Mouse (Mus musculus) brown adipose tissue, adult 24 weeks (tissue): ENCODE results near the gene Ccdc163. TPM values are rescaled to one million over a fixed set of nuclear protein-coding genes. Genes with fewer than 3 reads are reported as not detected.

ENCODE experiments used
- H3K27ac ChIP-seq: fragments of 200-500 bp; replicated peaks from 2 replicates; pipeline ENCODE4 v1.5.1; 2012; ENCODE audit warnings: low read depth, mild to moderate bottlenecking, low read length
- H3K4me1 ChIP-seq: fragments of 200-500 bp; 2 replicates; pipeline ENCODE4 v1.6.1; 2012; ENCODE audit warnings: low read length, mixed read lengths; ENCODE audit not compliant: control insufficient read depth, insufficient read depth, insufficient read length
- H3K4me3 ChIP-seq: fragments of 200-500 bp; 2 replicates; pipeline ENCODE4 v1.5.1; 2012; ENCODE audit warnings: low read depth, mild to moderate bottlenecking, low read length, moderate library complexity; ENCODE audit not compliant: insufficient read depth
- polyA plus RNA-seq: library from polyadenylated mRNA; stranded (reverse); fragments of >200 nt; gene quantifications from 2 replicates; pipeline ENCODE4 v1.2.4, GENCODE M21; 2012; ENCODE audit not compliant: missing spikeins, insufficient read depth, insufficient read length

Ccdc163 gene
- polyA plus RNA-seq, 1 experiment = 12.3 TPM

- Histone ChIP-seq H3K4me1 (peaks cover 5% of the 10 kb centered on the region), H3K27ac (peak within 1 kb of the TSS; percentile 90), H3K4me3 (peak within 1 kb of the TSS; percentile 93)
These were observed 22.8 kb upstream of the Ccdc163 start, which contains the start of gene Prdx1 for GRCm38 (mm10) chr4:116685402-116686061. Prdx1 (plus strand) TSS chr4:116685544.

DNA sequence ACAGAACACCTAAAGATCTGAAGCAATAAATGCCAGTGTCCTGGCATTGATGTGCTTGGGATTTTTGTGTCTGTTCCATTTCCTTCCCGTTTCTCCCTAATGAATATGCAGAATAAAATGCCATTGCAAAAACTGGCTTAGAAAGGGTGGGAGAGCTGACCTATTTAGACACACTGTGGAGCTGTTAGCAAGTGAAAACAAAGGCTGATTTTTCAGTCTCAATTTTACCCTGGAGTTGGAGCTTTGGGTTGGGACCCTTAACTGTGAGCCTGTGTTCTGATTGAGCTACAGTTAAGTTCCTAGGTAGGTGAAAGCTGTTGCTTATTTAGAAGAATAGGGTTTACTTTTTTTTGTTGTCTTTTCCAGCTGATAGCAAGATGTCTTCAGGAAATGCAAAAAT, 21.3 kb upstream of the Ccdc163 start:
- Histone ChIP-seq H3K27ac (0 out of 2 replicates have a peak overlapping the region, but pooled peaks have one; percentile 5), H3K4me1 (peaks cover 5% of the 10 kb centered on the region), H3K4me3 (peak overlapping the region; percentile 93)

DNA sequence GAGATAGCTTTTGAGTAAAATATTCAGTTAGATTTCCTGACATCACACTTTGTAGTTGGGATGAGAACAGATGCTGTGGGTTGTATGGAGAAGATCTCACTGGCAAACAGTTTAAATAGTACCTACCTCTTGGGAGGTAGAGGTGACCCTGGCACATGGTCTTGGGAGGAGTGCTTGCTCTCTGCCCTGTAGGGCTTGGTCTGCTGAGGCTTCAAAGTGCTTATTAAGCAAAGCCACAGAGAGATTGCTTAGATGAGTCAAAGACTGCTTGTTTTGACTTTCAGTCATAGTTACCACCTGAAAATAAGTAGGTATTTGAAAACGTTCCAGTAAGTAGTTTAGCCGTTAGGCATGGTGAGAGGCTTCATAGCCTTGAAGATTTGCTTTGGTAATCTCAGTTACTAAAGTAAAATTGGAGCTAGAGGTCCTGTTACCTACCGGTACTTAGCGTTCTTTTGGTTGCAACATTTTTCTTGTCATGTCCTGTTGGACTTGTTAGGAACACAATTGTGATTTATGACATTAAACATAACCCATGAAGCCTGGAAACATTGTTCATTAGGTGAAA, 18.9 kb upstream of the Ccdc163 start:
- Histone ChIP-seq H3K27ac (no peak overlapping the region), H3K4me1 (peaks cover 5% of the 10 kb centered on the region), H3K4me3 (no peak overlapping the region)

- no peak overlapping the region for H3K4me3 ChIP-seq
- H3K27ac ChIP-seq = no peak overlapping the region
- no peaks in the 10 kb centered on the region for H3K4me1 ChIP-seq
These were observed 16.2 kb upstream of the Ccdc163 start for GRCm38 (mm10) chr4:116692146-116692545.

- Histone ChIP-seq H3K4me1 (no peaks in the 10 kb centered on the region), H3K4me3 (no peak overlapping the region), H3K27ac (no peak overlapping the region)
These were observed 14.5 kb upstream of the Ccdc163 start for GRCm38 (mm10) chr4:116693785-116694184.

DNA sequence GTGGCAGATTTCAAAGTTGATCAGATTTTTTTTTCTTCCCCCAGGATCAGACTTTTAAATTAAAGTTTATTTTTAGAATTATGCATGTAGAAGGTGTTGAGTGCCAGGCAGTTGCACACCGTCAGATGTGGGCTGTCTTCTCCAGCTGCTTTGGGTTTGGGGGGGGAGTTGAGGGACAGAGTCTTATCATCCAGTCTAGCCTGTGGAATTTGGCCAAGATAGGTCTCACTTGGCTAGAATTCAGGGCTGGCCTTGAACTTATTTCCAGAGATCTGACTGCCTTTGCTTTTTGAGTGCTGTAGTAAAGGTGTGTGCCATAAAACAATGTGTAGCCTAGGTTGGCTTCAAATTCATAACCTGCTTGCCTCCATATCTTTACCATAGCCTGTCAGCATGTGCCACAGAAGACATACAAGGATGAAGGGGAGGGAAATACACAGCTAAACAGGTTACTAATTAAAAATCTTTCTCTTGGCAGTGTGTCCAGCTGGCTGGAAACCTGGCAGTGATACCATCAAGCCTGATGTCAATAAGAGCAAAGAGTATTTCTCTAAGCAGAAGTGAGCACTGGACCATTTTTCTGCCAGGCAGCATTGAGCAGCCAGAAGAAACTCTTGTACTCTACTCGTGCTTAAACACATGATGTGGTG, 9.5 kb upstream of the Ccdc163 start:
- Histone ChIP-seq H3K4me1 (no peaks in the 10 kb centered on the region), H3K27ac (no peak overlapping the region), H3K4me3 (no peak overlapping the region)

GRCm38 (mm10) chr4:116700964-116701363, 7.3 kb upstream of the Ccdc163 start:
- Histone ChIP-seq H3K27ac (no peak overlapping the region), H3K4me3 (no peak overlapping the region), H3K4me1 (no peaks in the 10 kb centered on the region)

- Histone ChIP-seq H3K4me3 (no peak overlapping the region), H3K27ac (no peak overlapping the region), H3K4me1 (no peaks in the 10 kb centered on the region)
These were observed 4.5 kb upstream of the Ccdc163 start for GRCm38 (mm10) chr4:116703804-116704203.

- Histone ChIP-seq H3K4me1 (no peaks in the 10 kb centered on the region), H3K4me3 (peak overlapping the region; percentile 73), H3K27ac (peak overlapping the region; percentile 77; the same call in 1 of the 2 replicates)
These were observed 643 bp upstream of the Ccdc163 start for GRCm38 (mm10) chr4:116707666-116708065.

DNA sequence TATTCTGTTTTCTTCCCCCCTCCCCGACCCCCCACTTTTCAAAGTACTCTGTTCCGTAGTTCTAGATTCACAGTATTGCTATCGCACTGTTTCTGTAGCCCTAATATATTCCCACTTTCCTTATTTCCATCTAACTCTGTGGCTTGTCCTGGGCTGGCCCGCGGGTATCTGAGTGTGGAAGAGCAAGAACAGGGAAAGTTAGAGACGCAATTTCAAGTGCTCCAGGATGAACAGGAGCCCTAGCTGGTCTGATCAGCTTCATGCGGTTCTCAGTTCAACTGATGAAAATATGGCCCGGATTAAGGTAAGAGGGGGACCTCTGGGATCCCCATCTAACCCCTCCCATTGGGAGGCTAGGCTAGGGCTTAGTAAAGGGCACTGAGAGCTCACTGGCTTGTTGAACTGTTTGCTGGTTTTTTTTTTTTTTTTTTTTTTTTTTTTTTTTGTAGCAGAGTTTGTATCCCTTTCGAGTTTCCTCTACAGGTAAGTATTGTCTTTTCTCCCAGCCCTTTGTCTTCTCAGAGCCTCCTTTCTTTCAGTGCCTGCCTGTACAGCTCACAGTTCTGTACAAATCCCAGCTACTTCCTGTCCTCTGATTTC, 582 bp downstream of the Ccdc163 start:
- no peak overlapping the region for H3K27ac ChIP-seq
- H3K4me3 ChIP-seq = peak overlapping the region; percentile 66
- no peaks in the 10 kb centered on the region for H3K4me1 ChIP-seq

- Histone ChIP-seq H3K4me3 (no peak overlapping the region), H3K4me1 (no peaks in the 10 kb centered on the region), H3K27ac (no peak overlapping the region)
These were observed 1.8 kb downstream of the Ccdc163 start for GRCm38 (mm10) chr4:116710154-116710553.

DNA sequence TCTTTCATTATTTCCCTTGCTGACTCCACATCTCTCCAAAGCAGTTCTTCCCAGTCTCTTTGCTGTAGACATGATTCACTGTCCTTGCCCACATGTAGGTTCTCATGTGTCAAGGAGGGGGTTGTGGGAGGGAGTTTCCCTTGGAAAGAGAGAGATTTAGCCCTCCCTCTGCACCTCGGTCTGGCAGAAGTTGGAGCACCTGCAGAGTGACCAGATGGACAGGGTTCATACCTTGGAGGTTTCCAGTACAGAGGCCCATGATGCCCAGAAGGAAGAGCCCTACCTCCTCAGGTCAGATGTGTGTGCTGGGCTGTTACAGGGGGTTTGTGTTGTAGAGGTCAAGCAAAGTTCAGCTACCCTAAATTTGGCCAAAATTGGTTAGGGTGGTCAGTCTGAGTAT, 4.2 kb downstream of the Ccdc163 start:
- H3K4me3 ChIP-seq = no peak overlapping the region
- H3K4me1 ChIP-seq = no peaks in the 10 kb centered on the region
- no peak overlapping the region for H3K27ac ChIP-seq

DNA sequence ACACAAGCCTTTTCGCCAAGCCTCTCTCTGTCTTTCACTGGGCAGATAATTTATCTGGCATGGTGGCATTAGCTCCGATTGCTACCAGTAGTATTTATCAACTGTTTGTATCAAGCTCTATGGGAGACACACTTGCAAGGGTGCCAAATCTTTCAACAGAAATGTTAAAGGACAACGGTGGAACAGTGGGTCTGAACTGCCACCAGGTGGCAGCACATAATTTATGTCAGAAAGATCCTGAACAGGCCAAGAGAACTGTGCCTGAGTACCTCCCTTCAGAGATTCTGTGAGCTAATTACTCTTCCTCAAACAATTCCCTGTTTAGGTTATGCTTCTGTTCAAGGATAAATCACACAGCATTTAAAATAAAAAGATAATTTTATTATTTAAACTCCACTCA, 11.1 kb downstream of the Ccdc163 start:
- Histone ChIP-seq H3K4me1 (peaks cover 2% of the 10 kb centered on the region; the same call in 1 of the 2 replicates), H3K4me3 (no peak overlapping the region), H3K27ac (no peak overlapping the region)

DNA sequence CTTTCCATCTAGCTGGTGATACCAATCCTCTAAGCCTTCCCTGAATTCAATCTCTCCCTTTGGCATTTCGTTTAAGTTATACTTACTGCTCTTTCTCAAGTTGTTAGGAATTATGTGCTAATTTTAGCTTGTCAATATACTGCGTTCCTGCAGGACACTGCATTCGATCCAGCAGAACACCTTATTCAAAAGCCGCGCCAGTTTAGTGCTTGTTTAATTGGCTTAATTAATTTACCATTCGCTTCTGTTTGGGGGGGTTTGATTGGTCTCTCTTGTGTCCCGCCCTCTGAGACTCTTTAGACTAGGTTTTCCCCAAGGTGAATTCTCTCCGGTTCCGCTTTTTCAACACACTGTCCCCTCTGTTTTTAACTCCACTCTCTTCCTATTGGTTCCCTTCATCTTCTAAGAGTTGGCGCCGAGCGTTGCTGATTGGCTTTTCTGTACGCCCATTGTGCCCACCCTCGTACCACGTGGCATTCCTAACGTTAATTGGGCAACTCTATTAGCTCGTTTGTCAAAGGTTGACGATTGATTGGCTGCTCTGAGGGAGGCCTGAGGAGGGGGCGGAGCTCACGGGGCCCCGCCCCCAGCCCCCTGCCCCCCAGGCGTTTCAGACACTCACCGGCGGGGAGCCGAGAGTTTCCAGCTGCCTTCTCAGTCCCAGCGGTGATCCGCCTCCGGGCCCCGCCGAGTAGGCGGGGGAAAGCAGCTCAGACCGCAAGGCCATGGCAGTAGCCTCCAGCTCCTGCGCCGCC, 12.2 kb downstream of the Ccdc163 start, which contains the start of gene Tesk2:
TSS of gene Tesk2 (plus strand) at position 606 of the 755 bp plus-strand sequence.
- Histone ChIP-seq H3K27ac (no peak within 1 kb of the TSS), H3K4me3 (peak within 1 kb of the TSS; percentile 84), H3K4me1 (peaks cover 2% of the 10 kb centered on the region; the same call in 1 of the 2 replicates)
